Mouse (Mus musculus): ENCODE results near the gene Fes.

- TF ChIP-seq POLR2A (IDR thresholded peaks at IDR 0.05; ENCODE audit: insufficient read depth, low read depth, low read length) (no peak), CTCF (IDR thresholded peaks at IDR 0.05; ENCODE audit: insufficient read depth, low read depth, low read length) (no peak; the same call in 1 of the 2 replicates)
These were observed 12.4 kb upstream of the Fes start for GRCm38 (mm10) chr7:80400099-80400498.
